Mouse (Mus musculus) left cerebral cortex, postnatal 4 days (tissue): ENCODE results near the gene Clec4e. TPM values are rescaled to one million over a fixed set of nuclear protein-coding genes. Genes with fewer than 3 reads are reported as not detected.
"Not testable (repeated sequence)": the region's sequence is repeated elsewhere in the genome, so short reads cannot be mapped to it uniquely, and the experiment has no call there.

Source experiments
- DNase-seq: peaks from one replicate; pipeline ENCODE4 v3.0.0-alpha.2; 2022
- intact Hi-C: fragments of 180-260 bp; cut with DNase I; formaldehyde crosslinking; loops from one replicate; pipeline ENCODE4 v1.15.1; 2025
- total RNA-seq, 2 experiments: library from RNA; stranded (reverse); gene quantifications; 2 replicates each; pipeline ENCODE4 v1.2.3; 2021

The Clec4e gene
- under 1 TPM in 1 of 2 experiments, not detected in 1; 0.38 TPM for total RNA-seq

DNA sequence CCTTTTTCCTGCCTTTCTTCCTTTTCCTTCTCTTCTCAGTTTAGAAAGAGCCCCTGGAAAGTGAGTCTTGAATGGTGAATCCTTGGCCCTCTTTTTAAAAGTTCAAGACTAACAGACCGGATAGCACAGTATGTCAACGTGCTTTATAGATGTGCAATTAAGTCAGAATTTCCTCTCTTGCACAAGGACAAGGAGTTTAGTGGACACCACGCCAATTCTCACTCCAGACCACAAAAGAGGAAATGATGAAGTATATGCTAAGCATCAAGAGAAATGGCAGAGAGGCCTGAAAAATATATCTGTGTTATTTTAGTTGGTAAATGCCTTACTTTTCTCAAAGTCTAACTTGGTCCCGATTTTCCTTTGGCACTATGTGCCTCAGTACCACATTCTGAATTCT lies at the start of gene Clec4e:
TSS of gene Clec4e (minus strand) at position 118 of the 400 bp plus-strand sequence.
- intact Hi-C loops = no loop called here
- no peak for DNase-seq

DNA sequence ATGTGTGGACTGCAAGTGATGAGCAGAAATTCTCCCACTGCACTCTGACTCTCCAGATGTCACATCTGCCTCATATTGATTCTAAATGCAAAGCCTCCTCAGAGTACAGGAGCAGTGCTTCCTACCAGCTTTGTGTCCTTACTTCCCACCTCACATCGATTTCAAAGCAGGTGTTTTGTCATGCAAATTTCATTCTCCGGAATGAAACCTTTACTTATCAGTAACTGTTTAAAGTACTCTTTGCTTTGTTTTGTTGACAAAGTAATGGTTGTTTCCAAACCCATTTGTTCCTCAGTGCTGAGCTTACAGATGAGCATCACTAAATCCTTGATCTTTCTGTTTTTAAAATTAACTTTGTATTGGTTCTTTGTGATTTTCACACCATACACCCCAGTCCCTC lies 42.8 kb upstream of the Clec4e start:
- DNase-seq = no peak
- intact Hi-C loops = loop anchor here (10.0 kb wide), 1 partner anchor 932 kb away; no protein-coding TSS in a partner anchor

DNA sequence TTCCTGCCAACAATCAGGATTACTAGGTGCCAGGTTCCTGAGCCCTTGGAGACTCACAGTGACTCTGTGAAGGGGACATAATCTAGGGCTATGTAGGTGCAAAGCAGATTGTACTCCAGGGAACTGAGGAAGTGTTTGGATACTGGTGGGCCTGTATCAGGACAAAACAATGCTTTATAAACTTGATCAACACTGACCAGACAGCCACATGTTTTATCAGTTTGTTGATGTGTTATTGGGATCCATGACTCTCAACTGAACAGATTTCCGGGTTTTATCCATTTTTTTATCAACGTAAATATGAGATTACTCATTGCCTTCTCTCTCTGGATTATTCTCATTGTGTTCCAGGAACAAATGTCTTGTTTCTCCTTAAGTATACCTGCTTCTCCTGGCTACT lies 18.4 kb upstream of the Clec4e start, which contains the start of gene Vmn2r19:
TSS of gene Vmn2r19 (plus strand) at position 301 of the 400 bp plus-strand sequence.
- intact Hi-C loops = no loop called here
- DNase-seq = no peak

DNA sequence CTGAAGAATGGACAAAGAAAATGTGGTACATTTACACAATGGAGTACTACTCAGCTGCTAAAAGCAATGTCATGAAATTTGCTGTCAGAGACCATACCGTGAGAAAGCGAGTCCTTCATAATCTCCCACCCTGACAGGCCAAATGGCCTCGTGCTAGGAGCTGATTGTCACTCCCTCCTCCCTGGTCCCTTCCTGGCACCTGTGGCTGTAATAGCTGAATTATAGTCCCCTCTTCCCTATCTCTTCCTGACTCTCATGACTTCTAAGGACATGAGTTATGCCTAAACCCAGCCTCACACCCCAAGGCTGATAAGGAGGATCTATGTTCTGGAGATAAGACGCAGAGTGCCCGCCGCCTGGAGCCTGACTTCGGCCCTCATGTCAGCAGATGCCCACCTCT lies 16.6 kb upstream of the Clec4e start:
- intact Hi-C loops, DNase-seq: not testable (repeated sequence)

DNA sequence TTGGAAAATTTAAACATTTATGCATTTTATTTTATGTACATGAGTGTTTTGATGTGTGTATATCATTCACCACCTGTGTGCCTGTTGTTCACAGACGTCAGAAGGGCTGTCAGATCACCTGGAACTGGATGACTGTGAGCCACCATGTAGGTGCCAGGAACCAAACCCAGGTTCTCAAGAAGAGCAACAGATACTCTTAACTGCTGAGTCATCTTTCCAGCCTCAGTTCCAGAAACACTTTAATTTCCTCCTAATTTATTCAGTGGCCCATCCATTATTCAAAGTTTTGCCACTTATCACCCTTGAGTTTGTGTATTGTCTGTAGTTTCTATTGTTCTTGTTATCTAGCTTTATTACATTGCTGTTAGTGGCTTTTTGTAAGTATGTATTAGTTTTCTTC lies 7.0 kb upstream of the Clec4e start:
- intact Hi-C loops = no loop called here
- no peak for DNase-seq

DNA sequence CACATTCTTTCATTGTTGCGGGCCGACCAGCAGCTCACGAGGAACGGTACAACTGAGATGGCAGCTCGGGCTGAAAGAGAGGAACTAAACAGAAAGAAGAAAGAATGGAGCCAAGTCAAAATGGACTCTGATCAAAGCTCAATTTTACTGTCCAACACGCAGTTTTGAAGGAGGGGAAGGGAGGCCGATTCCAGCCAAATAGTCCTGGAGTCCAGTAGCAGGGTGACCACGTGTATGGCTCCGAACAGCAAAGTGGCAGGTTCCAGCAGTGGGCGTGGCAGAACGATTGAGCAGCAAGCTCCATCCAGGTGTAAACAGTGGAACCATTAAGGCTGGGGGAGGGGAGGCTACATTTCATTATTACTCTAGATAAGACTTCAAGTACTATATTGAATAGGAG lies 3.8 kb upstream of the Clec4e start:
- DNase-seq, intact Hi-C loops: not testable (repeated sequence)

DNA sequence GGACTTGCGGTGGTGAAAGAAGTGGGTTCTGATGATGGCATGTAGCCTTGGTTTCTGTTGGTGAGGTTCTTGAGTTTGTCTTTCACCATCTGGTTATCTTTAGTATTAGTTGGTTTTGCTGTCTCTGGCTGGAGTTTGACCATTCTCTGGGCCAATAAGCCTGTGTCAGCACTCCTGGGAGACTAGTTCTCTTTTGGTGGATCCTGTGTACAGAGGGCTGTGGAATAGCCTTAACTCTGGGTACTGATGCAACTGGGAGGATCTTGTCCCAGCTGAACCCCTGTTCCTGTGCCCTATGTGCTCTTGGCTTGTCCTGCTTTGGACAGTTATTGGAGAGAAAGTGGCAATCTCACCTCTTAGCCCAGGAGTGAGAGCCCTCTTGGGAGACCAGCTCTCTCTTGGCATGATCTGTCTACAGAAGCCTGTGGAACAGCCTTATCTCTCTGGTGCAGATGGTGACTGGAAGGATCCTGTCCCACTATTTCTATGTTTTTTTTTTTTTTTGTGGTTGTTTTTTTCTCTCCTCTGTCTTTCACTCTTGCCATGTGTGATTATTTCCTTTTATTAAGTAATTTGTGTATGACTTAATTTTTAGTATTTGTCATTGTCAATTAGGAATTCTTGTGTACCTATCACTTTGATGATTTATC lies 3.2 kb upstream of the Clec4e start:
- intact Hi-C loops = no loop called here
- DNase-seq = no peak

DNA sequence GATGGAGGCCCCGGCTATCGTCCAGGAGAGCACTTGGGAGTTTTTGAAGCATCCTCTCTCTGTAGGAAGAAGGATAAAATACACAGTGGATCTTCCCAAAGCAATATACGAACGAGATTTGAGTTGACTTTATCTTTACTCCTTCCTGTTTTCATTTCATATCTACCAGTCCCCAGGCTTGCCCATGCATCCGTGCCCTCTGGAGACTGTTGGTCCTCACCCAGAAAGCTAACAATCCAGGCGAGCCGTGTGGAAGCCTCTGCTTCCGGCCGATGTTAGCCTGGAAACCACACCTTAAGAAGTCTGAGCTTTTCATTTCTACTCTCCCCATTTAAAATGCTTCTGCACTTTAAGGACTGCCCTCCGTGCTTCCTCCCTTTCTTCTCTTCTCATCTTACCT lies 739 bp downstream of the Clec4e start:
- intact Hi-C loops = no loop called here
- no peak for DNase-seq

DNA sequence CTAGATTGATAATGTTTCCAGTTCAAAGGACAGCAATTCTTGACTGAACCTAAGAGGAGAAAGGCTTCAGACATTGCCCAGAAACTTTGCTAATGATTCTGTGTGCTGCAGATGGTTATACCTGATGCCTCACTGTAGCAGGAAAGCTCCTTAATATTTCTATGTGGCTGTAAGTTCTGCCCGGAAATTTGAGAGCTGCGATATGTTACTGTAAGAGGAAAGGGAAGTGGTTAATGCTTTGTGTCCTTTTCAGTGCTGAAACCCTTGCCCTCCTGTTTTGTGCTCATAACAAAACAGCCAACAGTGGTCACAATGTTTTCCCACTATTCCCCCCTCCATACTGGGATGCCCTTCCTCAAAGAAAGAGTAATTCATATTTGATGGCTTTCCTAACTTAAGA lies 3.4 kb downstream of the Clec4e start:
- no peak for DNase-seq
- intact Hi-C loops = no loop called here

DNA sequence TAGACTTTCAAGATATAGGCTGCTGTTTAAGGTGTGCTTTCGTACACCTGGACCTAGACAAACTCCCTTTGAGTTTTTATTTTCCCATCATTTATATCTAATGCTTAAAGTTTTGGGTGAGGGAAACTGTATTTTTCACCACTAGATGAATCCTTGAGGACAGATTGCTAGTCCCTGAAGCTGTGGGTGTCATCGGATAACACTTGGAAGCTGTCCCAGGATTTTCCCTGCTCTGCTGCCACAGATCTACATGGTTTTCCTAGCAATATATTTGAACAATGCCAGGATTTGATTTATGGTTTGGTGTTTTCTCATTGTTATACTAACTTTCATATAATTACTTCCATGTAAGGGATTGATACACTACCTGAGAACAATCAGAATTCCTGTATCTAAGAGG lies 10.2 kb downstream of the Clec4e start:
- DNase-seq = no peak
- intact Hi-C loops = no loop called here

DNA sequence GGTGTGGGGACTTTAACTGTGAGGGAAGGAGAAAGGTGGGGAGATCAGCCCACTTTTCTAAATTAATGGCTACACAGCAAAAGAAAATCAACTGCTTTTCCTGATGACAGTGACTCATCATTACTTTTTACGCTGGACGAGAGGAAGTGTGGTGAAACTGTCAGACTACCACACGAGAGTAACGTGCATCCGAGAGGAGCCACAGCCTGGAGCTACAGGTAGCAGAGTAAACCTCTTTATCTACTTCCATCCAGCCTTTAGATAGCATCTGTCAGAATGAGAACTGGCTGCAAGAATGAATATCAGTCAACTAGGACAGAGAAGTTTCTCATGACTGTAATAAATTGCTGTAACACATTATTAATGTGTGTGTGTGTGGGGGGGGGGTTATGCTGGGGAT lies 22.7 kb downstream of the Clec4e start:
- intact Hi-C loops = no loop called here
- no peak for DNase-seq

DNA sequence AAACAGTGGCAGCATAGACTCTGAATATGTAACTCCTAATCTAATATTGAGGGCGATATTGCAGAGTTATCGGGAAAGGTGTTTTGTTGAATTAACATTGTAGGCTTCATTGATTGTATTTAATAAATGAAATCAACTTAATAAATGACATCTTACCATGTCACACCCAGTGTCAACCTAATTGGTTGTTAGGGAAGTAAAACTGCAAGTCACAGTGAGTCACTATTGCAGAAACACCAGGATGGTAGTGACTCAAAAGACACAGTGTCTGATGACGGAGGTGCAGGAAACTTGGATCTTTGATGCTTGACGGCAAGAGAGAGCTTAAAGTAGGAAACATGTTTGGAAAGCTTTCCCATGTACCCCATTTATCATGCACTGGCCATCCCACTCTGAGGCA lies 23.9 kb downstream of the Clec4e start:
- DNase-seq = no peak
- intact Hi-C loops = no loop called here

DNA sequence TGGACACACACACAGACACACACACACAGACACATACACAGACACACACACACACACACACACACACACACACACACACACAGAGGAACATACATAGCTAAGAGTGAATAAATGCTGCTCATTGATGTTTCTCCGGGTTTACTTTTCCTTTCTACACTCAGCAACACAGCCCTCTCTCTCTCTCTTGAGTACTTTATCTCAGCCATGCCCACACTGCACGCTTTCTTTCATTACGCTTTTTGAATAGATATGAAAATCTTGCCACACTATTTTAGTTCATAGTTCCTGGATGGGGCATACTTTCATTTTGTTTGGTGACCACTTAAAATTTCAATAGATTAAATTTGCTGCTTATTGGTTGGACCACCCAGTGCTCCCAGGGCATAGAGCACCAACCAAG lies 25.5 kb downstream of the Clec4e start:
- intact Hi-C loops = no loop called here
- DNase-seq = no peak

DNA sequence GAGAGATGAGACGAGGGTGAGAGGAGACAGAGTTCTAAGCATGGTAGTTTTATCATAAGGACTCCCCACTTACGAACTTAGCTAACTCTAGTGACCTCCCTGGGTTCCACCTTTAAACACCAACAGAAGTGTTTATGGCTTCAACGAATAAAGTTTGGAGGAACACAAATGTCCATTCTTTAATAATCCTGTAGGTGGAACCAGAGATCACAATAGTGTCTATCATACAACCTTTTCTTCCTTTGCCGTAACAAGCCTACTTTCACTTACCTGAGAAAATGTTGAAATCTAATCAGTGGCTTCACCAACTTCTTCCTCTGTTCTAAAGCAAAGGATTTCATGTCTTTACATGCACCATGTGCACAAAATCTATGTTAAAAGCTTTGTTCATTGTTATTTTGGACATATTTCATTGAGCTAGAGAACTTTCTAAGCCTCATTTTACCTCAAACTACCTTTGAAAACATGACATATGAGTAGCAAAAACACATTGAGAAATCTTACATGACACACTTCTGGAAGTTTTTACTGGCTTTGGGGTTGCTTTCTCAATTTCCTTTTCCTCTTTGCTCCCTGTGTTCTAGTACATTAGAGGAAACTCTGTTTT lies 28.0 kb downstream of the Clec4e start, which contains the start of gene Clec4d:
TSS of gene Clec4d (plus strand) at position 557 of the 607 bp plus-strand sequence.
- DNase-seq = no peak
- intact Hi-C loops = no loop called here

DNA sequence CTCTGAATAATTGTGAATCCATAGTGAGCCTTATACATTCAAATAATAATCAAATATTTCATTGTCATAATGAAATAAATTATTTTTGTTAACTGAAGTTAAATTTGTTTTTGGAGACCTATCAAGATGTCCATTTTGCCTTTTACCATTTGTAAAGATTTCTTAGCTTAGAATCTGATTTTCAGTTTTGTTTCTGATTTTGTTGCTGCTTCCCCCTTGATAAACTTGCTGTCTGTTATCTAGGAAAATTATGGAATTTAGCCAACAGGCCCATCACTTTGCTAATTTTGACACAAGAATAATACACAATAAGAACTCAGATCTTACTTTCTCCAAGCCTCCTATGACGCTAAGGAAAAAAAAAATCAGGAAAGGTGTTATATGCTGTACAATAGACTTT lies 28.8 kb downstream of the Clec4e start:
- intact Hi-C loops = no loop called here
- DNase-seq = no peak

DNA sequence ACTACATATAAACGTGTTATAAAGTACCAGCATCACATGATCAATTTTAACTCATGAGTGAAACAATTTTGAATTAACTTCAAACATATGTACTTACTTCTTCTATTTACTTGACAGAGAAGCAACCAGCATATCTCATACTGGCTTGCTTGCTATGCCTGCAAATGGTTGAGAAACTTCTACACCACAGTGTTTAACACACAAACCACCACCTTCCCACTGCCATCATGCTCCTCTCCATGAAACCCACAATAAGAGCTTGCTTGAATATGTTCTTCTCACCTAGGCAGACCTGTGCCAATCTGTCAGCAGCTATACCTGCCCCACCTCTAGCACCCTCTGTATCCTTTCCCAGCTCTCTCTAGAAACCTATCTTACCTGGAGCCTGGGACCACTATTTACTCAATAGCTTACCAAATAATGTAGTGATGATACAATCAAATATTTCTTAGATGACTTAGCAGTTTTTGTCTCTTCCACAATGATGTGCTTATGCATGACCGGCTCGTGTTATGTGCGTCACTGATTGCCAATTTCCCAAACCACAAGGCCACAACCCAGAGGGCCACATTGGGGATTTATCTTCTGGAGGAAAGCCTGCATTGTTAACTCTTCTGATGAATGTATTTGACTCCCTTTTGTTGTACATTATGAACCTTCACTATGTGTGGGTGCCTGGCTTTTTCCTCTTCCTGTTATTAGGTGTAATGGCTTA lies 29.6 kb downstream of the Clec4e start:
- intact Hi-C loops = no loop called here

DNA sequence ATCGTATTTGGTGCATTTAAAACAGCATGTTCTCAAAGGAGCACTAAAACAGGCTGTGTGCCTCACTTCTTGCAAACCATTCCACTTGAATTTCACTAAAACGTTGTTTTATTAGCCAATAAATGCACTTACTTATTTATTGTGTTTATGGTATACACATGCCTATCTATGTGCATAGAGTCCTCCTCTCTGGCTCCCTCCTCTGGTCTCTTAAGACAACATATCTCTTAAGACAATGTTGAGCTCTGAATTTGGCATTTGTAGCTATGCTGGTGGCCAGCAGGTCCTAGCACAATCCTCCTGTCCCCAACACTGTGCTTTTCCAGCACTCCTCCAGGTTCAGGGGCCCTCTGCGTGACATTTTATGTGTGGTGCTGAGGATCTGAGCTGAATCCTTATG lies 30.7 kb downstream of the Clec4e start:
- DNase-seq = no peak
- intact Hi-C loops = no loop called here

More for the DNA sequence above, 29.6 kb downstream of the Clec4e start:
- DNase-seq = no peak

DNA sequence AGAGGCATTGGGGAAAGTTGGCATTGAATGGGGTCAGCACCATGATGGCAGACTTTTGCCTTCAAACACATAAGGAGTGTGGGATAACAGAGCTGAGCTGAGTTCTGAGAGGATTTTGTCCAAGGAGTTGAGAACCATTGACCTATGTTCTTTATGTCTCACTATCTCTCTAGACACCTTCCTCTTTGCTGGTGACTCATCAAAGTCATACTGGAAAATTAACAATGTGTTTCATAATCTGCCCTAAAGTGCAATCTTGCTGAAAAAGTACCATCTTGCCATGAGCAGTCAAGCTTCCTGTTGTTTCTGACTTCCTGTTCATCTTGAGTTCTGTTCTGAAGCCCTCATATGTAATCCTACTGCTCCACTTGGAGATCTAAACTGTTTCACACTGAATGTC lies 36.9 kb downstream of the Clec4e start:
- DNase-seq = no peak
- intact Hi-C loops = no loop called here

DNA sequence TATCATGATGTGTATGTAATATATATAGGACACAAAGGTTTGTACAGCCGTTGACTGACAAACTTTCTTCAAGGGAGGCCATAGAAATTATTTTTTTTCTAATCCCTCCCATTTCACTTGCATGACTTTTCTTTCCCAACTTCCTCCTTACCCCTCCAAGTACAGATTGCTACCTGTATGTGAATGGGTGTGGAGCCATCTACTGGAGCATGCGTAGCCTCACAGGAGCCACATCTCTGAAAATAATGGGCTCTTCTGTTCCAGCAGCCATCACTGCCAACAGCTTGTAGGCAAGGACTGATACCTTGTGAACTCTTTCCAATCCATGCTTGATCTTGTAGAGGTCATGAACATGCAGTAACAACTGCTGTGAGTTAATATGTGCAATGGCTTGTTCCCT lies 40.8 kb downstream of the Clec4e start:
- DNase-seq, intact Hi-C loops: not testable (repeated sequence)

DNA sequence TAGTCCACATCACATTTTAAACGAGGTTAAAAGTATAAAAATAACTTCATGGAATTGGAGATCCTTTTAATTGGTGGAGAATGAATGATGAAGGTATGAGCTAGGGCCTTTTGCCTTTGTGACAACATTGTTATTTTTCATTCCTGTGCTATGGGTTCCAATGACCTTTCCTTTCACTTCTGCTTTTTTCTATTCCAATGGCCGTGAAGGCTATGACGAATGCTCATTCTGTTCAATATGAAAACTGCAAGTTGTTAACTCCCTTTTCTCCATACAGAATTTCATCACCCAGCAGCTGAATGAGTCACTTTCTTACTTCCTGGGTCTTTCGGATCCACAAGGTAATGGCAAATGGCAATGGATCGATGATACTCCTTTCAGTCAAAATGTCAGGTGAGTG lies 45.5 kb downstream of the Clec4e start:
- intact Hi-C loops = no loop called here
- DNase-seq = no peak

DNA sequence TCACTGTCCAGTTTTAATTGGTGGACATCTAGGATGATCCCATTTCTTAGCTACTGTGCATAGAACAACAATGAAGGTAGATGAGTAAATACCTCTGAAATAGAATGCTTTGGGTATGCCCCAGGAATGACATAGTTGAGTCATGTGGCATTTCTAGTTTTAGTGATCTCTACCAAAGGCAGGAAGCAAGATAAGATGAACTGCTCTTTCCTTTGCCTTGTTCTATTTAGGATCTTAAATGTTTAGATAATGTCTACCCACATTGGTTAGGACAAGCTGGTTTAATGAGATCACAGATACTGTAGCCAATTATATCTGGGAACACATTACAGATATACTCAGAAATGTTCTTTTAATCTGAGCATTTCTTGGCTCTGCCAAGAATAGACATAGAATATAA lies 52.1 kb downstream of the Clec4e start:
- DNase-seq = no peak
- intact Hi-C loops = no loop called here
